Mouse (Mus musculus): ENCODE data around the gene Fndc8. TPM values are rescaled to one million over a fixed set of nuclear protein-coding genes. Genes with fewer than 3 reads are reported as not detected.

The Fndc8 gene
- total RNA-seq, 1 experiment, result not detected

DNA sequence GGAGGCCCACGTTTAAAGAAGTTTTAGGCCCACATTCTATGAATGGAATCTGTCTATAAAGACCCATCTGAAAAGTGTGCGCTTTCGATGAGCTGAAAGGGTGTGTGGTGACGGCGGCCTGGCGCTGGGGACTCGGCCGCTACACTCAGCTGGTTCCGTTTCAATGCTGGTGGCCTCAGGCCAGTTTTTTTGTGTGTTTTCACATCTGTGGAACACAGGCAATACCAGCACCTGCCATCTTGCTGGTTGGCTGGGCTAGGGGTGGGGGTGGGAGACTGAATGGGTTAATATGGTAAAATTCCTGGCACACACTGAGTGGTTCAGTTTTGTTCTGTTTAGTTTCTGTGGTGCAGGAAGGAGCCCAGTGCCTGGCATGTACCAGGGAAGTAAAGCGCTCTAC, 35.9 kb upstream of the Fndc8 start:
- in situ Hi-C loops (cut with MboI; ENCODE audit: low sequenced_read_pairs in 2 of 2, unreplicated experiment in 2 of 2), result no loop called here
- DNase-seq (ENCODE audit: low read depth, low spot score), result no peak
- TF ChIP-seq ZC3H11A (IDR thresholded peaks at IDR 0.05; ENCODE audit: borderline replicate concordance, low read depth, low read length) (no peak), MAFK (IDR thresholded peaks at IDR 0.05; ENCODE audit: insufficient read depth, low read depth, low read length) (no peak), CHD2 (IDR thresholded peaks at IDR 0.05; ENCODE audit: low read depth, low read length) (no peak), ZNF384 (IDR thresholded peaks at IDR 0.05; ENCODE audit: low read depth, low read length) (no peak), HCFC1 (IDR thresholded peaks at IDR 0.05; ENCODE audit: borderline replicate concordance, insufficient read depth, low read length) (no peak)
- no peak overlapping the region for H3K27ac ChIP-seq (ENCODE audit: insufficient read depth, low read depth, low read length, poor library complexity, severe bottlenecking)
- no peaks in the 10 kb centered on the region for H3K36me3 ChIP-seq (ENCODE audit: control insufficient read depth, insufficient read depth, low read length, poor library complexity, severe bottlenecking)
- no peak overlapping the region for H3K4me3 ChIP-seq (ENCODE audit: insufficient read depth in 1 of 2, low read depth in 1 of 2, low read length in 2 of 2, poor library complexity in 1 of 2, severe bottlenecking in 1 of 2)
- H3K9ac ChIP-seq (ENCODE audit: insufficient read depth, low read depth, low read length, poor library complexity, severe bottlenecking), result no peak overlapping the region
- no peaks in the 10 kb centered on the region for H3K9me3 ChIP-seq (ENCODE audit: control insufficient read depth, insufficient read depth, low read depth, low read length)
- H3K4me1 ChIP-seq (ENCODE audit: control insufficient read depth in 2 of 2, insufficient read depth in 2 of 2, low read length in 2 of 2, poor library complexity in 1 of 2), result peaks cover 5 to 7% of the 10 kb centered on the region in 2 experiments; a peak in 3 of 4 replicates

DNA sequence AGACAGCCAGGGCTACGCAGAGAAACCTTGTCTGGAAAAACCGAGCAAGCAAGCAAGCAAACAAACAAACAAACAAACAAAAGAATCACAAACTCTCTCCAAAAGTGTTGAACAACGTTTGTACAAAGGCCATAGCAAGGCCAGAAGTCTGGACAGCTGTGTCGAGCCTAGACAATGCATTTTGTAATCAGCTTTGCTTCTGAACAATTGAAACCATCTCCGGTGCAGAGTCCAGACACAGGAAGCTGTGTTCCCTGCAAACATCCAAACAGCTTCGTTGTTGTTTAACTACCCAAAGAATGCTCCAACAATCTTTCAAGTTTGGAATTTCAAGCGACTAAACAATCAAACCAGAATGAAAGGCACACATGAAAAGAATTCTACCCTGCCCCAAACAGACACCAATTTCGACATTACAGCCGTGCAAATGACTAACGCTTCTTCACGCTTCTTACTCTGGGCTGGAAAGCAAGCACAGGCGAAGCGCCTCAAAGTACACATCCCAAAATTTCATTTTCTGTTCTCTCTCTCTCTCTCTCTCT, 34.5 kb upstream of the Fndc8 start:
- peaks cover 5 to 11% of the 10 kb centered on the region in 2 experiments; a peak in 3 of 4 replicates for H3K4me1 ChIP-seq (ENCODE audit: control insufficient read depth in 2 of 2, insufficient read depth in 2 of 2, low read length in 2 of 2, poor library complexity in 1 of 2)
- H3K9me3 ChIP-seq (ENCODE audit: control insufficient read depth, insufficient read depth, low read depth, low read length), result no peaks in the 10 kb centered on the region
- in situ Hi-C loops (cut with MboI; ENCODE audit: low sequenced_read_pairs in 2 of 2, unreplicated experiment in 2 of 2), result no loop called here
- no peak overlapping the region for H3K9ac ChIP-seq (ENCODE audit: insufficient read depth, low read depth, low read length, poor library complexity, severe bottlenecking)
- H3K27ac ChIP-seq (ENCODE audit: insufficient read depth, low read depth, low read length, poor library complexity, severe bottlenecking), result peak overlapping the region; percentile 34; the same call in 1 of the 2 replicates
- no peak for DNase-seq (ENCODE audit: low read depth, low spot score)
- no peaks in the 10 kb centered on the region for H3K36me3 ChIP-seq (ENCODE audit: control insufficient read depth, insufficient read depth, low read length, poor library complexity, severe bottlenecking)
- no peak overlapping the region for H3K4me3 ChIP-seq (ENCODE audit: insufficient read depth in 1 of 2, low read depth in 1 of 2, low read length in 2 of 2, poor library complexity in 1 of 2, severe bottlenecking in 1 of 2)
- TF ChIP-seq MAFK (IDR thresholded peaks at IDR 0.05; ENCODE audit: insufficient read depth, low read depth, low read length) (no peak), ZNF384 (IDR thresholded peaks at IDR 0.05; ENCODE audit: low read depth, low read length) (peak; percentile 90)

- no peak overlapping the region for H3K4me3 ChIP-seq (ENCODE audit: insufficient read depth in 1 of 2, low read depth in 1 of 2, low read length in 2 of 2, poor library complexity in 1 of 2, severe bottlenecking in 1 of 2)
- DNase-seq (ENCODE audit: low read depth, low spot score), result no peak
- no peak overlapping the region for H3K27ac ChIP-seq (ENCODE audit: insufficient read depth, low read depth, low read length, poor library complexity, severe bottlenecking)
- no peaks in the 10 kb centered on the region for H3K36me3 ChIP-seq (ENCODE audit: control insufficient read depth, insufficient read depth, low read length, poor library complexity, severe bottlenecking)
- no peaks in the 10 kb centered on the region for H3K9me3 ChIP-seq (ENCODE audit: control insufficient read depth, insufficient read depth, low read depth, low read length)
- H3K9ac ChIP-seq (ENCODE audit: insufficient read depth, low read depth, low read length, poor library complexity, severe bottlenecking), result no peak overlapping the region
- peaks cover under 1 to 6% of the 10 kb centered on the region in 2 experiments; a peak in 2 of 4 replicates for H3K4me1 ChIP-seq (ENCODE audit: control insufficient read depth in 2 of 2, insufficient read depth in 2 of 2, low read length in 2 of 2, poor library complexity in 1 of 2)
- in situ Hi-C loops (cut with MboI; ENCODE audit: low sequenced_read_pairs in 2 of 2, unreplicated experiment in 2 of 2), result no loop called here
- TF ChIP-seq HCFC1 (IDR thresholded peaks at IDR 0.05; ENCODE audit: borderline replicate concordance, insufficient read depth, low read length) (no peak), MAFK (IDR thresholded peaks at IDR 0.05; ENCODE audit: insufficient read depth, low read depth, low read length) (no peak), CHD2 (IDR thresholded peaks at IDR 0.05; ENCODE audit: low read depth, low read length) (no peak), ZNF384 (IDR thresholded peaks at IDR 0.05; ENCODE audit: low read depth, low read length) (no peak), ZC3H11A (IDR thresholded peaks at IDR 0.05; ENCODE audit: borderline replicate concordance, low read depth, low read length) (no peak)
Observed at GRCm38 (mm10) chr11:82860759-82861158, 31.2 kb upstream of the Fndc8 start.

DNA sequence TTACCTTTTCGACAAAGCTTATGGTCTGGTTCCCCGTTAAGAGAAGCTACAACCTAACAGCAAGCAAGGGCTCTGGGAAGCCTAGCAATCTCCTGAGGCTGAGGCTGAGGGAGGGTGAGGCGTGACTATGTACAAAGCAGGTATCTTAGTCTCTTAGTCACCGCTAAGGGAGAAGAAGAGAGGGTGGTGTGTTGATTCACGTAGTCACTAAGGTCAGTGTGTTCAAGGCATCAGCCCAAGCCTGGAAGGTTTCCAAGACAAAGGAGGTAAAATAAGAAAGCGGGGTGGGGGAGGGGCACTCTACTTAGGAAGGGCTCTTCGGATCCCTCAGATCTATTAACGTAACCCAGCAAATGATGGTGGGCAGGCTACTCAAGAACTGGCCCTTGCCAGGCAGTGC, 30.4 kb upstream of the Fndc8 start:
- in situ Hi-C loops (cut with MboI; ENCODE audit: low sequenced_read_pairs in 2 of 2, unreplicated experiment in 2 of 2), result no loop called here
- TF ChIP-seq ZNF384 (IDR thresholded peaks at IDR 0.05; ENCODE audit: low read depth, low read length), result no peak
- TF ChIP-seq CHD2 (IDR thresholded peaks at IDR 0.05; ENCODE audit: low read depth, low read length), result no peak
- no peak for TF ChIP-seq HCFC1 (IDR thresholded peaks at IDR 0.05; ENCODE audit: borderline replicate concordance, insufficient read depth, low read length)
- no peak for TF ChIP-seq MAFK (IDR thresholded peaks at IDR 0.05; ENCODE audit: insufficient read depth, low read depth, low read length)
- TF ChIP-seq ZC3H11A (IDR thresholded peaks at IDR 0.05; ENCODE audit: borderline replicate concordance, low read depth, low read length), result no peak
- Histone ChIP-seq H3K27ac (ENCODE audit: insufficient read depth, low read depth, low read length, poor library complexity, severe bottlenecking) (no peak overlapping the region), H3K36me3 (ENCODE audit: control insufficient read depth, insufficient read depth, low read length, poor library complexity, severe bottlenecking) (no peaks in the 10 kb centered on the region), H3K4me3 (ENCODE audit: insufficient read depth in 1 of 2, low read depth in 1 of 2, low read length in 2 of 2, poor library complexity in 1 of 2, severe bottlenecking in 1 of 2) (no peak overlapping the region), H3K4me1 (ENCODE audit: control insufficient read depth in 2 of 2, insufficient read depth in 2 of 2, low read length in 2 of 2, poor library complexity in 1 of 2) (peaks cover 0 to 6% of the 10 kb centered on the region in 2 experiments; a peak in 1 of 4 replicates), H3K9me3 (ENCODE audit: control insufficient read depth, insufficient read depth, low read depth, low read length) (no peaks in the 10 kb centered on the region), H3K9ac (ENCODE audit: insufficient read depth, low read depth, low read length, poor library complexity, severe bottlenecking) (no peak overlapping the region)
- no peak for DNase-seq (ENCODE audit: low read depth, low spot score)

- Histone ChIP-seq H3K9me3 (ENCODE audit: control insufficient read depth, insufficient read depth, low read depth, low read length) (no peaks in the 10 kb centered on the region), H3K4me1 (ENCODE audit: control insufficient read depth in 2 of 2, insufficient read depth in 2 of 2, low read length in 2 of 2, poor library complexity in 1 of 2) (peaks cover 0 to 6% of the 10 kb centered on the region in 2 experiments; a peak in 1 of 4 replicates), H3K4me3 (ENCODE audit: insufficient read depth in 1 of 2, low read depth in 1 of 2, low read length in 2 of 2, poor library complexity in 1 of 2, severe bottlenecking in 1 of 2) (no peak overlapping the region), H3K27ac (ENCODE audit: insufficient read depth, low read depth, low read length, poor library complexity, severe bottlenecking) (no peak overlapping the region), H3K36me3 (ENCODE audit: control insufficient read depth, insufficient read depth, low read length, poor library complexity, severe bottlenecking) (no peaks in the 10 kb centered on the region), H3K9ac (ENCODE audit: insufficient read depth, low read depth, low read length, poor library complexity, severe bottlenecking) (no peak overlapping the region)
- no peak for DNase-seq (ENCODE audit: low read depth, low spot score)
- in situ Hi-C loops (cut with MboI; ENCODE audit: low sequenced_read_pairs in 2 of 2, unreplicated experiment in 2 of 2), result no loop called here
- no peak for TF ChIP-seq ZC3H11A (IDR thresholded peaks at IDR 0.05; ENCODE audit: borderline replicate concordance, low read depth, low read length)
- TF ChIP-seq MAFK (IDR thresholded peaks at IDR 0.05; ENCODE audit: insufficient read depth, low read depth, low read length), result no peak
- TF ChIP-seq HCFC1 (IDR thresholded peaks at IDR 0.05; ENCODE audit: borderline replicate concordance, insufficient read depth, low read length), result no peak
- no peak for TF ChIP-seq CHD2 (IDR thresholded peaks at IDR 0.05; ENCODE audit: low read depth, low read length)
- no peak for TF ChIP-seq ZNF384 (IDR thresholded peaks at IDR 0.05; ENCODE audit: low read depth, low read length)
Observed at GRCm38 (mm10) chr11:82862638-82863037, 29.3 kb upstream of the Fndc8 start.

All from ES-E14 (cell line).